Mouse (Mus musculus): ENCODE results near the gene Olfr90.

DNA sequence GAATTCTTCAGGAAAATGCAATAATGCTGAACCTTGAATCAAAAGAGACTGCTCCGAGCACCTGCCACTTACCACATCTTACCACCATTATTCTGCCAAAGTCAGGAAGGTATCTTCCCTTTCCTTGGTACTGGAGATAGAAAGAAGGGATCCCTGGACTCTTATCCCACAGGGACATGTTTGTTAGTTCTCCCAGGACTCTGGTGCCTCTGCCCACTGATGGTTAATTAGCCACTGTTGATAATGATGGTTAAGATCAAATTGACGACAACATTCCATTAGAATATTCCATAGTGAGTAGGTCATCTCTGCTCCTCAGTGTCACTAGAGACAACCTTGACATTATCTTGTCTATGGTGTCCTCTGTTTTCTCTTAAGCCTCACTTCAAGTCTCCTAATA, 31.7 kb upstream of the Olfr90 start, which contains the start of gene Olfr92:
- no peak for TF ChIP-seq POLR2AphosphoS2 (IDR thresholded peaks at IDR 0.05; ENCODE audit: insufficient read length, low read depth)
- TF ChIP-seq POLR2A (IDR thresholded peaks at IDR 0.05; ENCODE audit: insufficient read length, low read depth): no peak
- TF ChIP-seq MYOD1 (IDR thresholded peaks at IDR 0.05; ENCODE audit: control insufficient read depth in 1 of 3, insufficient read length in 2 of 3, low read depth in 2 of 3): no peak
- no peak for TF ChIP-seq CEBPB (IDR thresholded peaks at IDR 0.05; ENCODE audit: insufficient read depth, poor library complexity, severe bottlenecking)
- no peak for TF ChIP-seq USF1 (IDR thresholded peaks at IDR 0.05; ENCODE audit: low read depth)
- TF ChIP-seq TCF12 (IDR thresholded peaks at IDR 0.05; ENCODE audit: insufficient read depth, poor library complexity, severe bottlenecking): no peak
- no peak for TF ChIP-seq MAX (IDR thresholded peaks at IDR 0.05; ENCODE audit: low read depth)
- no peak for TF ChIP-seq E2F4 (IDR thresholded peaks at IDR 0.05; ENCODE audit: insufficient read depth)
- TF ChIP-seq MYOG (IDR thresholded peaks at IDR 0.05; ENCODE audit: control insufficient read depth in 1 of 3, insufficient read depth in 1 of 3, insufficient read length in 2 of 3, low read depth in 2 of 3): no peak
- no peak for TF ChIP-seq SRF (IDR thresholded peaks at IDR 0.05; ENCODE audit: control insufficient read depth, insufficient read length, low read depth)
